Mouse (Mus musculus) hindbrain, embryonic 10.5 days (tissue): ENCODE data around the gene Cbx1. TPM values are rescaled to one million over a fixed set of nuclear protein-coding genes. Genes with fewer than 3 reads are reported as not detected.

Experiments used
- DNase-seq: peaks from one replicate; pipeline ENCODE4 v3.0.0-alpha.2; 2017; ENCODE audit warnings: low spot score
- H3K27ac ChIP-seq: fragments of 300-500 bp; sonication (generic); 2 replicates; pipeline ENCODE4 v1.5.1; 2016; ENCODE audit warnings: mild to moderate bottlenecking, moderate library complexity
- H3K27me3 ChIP-seq: fragments of 300-500 bp; sonication (generic); 2 replicates; pipeline ENCODE4 v1.6.1; 2016; ENCODE audit warnings: mild to moderate bottlenecking; ENCODE audit not compliant: poor library complexity, insufficient read depth, severe bottlenecking
- H3K36me3 ChIP-seq: fragments of 300-500 bp; sonication (generic); 2 replicates; pipeline ENCODE4 v1.6.1; 2016; ENCODE audit warnings: mild to moderate bottlenecking, moderate library complexity
- H3K4me1 ChIP-seq: fragments of 300-500 bp; sonication (generic); replicated peaks from 2 replicates; pipeline ENCODE4 v1.6.1; 2016; ENCODE audit warnings: mild to moderate bottlenecking
- H3K4me3 ChIP-seq: fragments of 300-500 bp; sonication (generic); 2 replicates; pipeline ENCODE4 v1.5.1; 2016; ENCODE audit warnings: mild to moderate bottlenecking, moderate library complexity
- H3K9me3 ChIP-seq: fragments of 300-500 bp; sonication (generic); 2 replicates; pipeline ENCODE4 v1.6.1; 2016; ENCODE audit warnings: mild to moderate bottlenecking, moderate library complexity
- WGBS: fragments of 180-500 bp; shearing (Covaris S2); methylation state at CpG from one replicate; pipeline ENCODE4 v1.1.7; 2016; 5-methylcytosine and 5-hydroxymethylcytosine counted together
- polyA plus RNA-seq: library from polyadenylated mRNA; unstranded; fragments of >200 nt; fragmentation: Nextera tagmentation; extraction: Ambion mirVana; gene quantifications from 2 replicates; pipeline ENCODE4 v1.2.1, GENCODE M21; 2016

Gene Cbx1
- polyA plus RNA-seq, 1 experiment from 2014 or later, result 158 TPM

DNA sequence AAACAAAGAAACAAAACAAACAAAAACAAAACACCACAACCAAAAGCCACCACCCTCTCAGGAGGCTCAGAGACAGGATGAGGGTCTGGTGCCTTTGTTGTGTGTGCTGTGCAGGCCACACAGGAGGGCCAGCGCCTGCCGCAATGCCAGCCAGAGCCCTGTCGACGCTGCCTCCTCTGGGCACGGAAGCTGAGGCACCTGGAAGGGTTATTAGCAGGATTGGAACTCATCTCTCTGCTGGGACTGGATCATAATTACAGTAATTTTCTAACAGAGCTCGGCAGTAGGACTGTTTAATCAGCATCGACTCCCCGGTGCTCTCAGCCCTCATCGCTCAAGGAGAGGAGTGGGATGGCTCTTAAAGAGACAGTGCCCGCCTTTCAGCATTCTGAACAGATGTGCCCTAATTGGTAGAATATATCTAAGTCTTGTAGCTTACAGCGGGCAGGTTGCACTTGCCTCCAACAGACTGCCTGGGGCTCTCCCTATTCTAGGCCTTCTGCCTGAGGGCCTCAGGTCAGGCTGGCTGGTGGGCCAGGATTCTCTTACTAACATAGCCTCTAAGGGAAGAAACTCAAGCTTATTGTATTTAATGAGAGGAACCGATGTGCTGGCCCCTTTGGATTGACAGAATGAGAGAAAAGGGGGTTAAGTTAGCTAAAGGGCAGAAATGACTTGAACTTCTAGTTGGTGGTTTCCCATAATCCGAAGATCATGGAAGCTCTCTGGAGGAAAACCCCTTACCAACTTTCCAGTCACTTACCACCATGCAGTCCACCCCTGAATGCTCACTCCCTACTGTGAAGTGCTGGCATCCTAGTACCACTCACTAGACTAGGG, 24.2 kb upstream of the Cbx1 start:
- peaks cover 48% of the 10 kb centered on the region for H3K4me1 ChIP-seq
- DNase-seq, result no peak
- 30% methylated on average over 13 of the region's 13 CpGs for WGBS
- no peaks in the 10 kb centered on the region for H3K27me3 ChIP-seq
- H3K4me3 ChIP-seq, result peak overlapping the region; percentile 26
- H3K36me3 ChIP-seq, result peaks cover 24% of the 10 kb centered on the region
- H3K9me3 ChIP-seq, result no peaks in the 10 kb centered on the region
- peak overlapping the region; percentile 37 for H3K27ac ChIP-seq

GRCm38 (mm10) chr11:96765645-96766044, 23.3 kb upstream of the Cbx1 start:
- Histone ChIP-seq H3K9me3 (no peaks in the 10 kb centered on the region), H3K4me1 (peaks cover 48% of the 10 kb centered on the region), H3K27me3 (no peaks in the 10 kb centered on the region), H3K4me3 (no peak overlapping the region), H3K36me3 (peaks cover 33% of the 10 kb centered on the region), H3K27ac (peak overlapping the region; percentile 16; the same call in 1 of the 2 replicates)
- DNase-seq, result no peak
- WGBS, result 83% methylated on average over 7 of the region's 7 CpGs

DNA sequence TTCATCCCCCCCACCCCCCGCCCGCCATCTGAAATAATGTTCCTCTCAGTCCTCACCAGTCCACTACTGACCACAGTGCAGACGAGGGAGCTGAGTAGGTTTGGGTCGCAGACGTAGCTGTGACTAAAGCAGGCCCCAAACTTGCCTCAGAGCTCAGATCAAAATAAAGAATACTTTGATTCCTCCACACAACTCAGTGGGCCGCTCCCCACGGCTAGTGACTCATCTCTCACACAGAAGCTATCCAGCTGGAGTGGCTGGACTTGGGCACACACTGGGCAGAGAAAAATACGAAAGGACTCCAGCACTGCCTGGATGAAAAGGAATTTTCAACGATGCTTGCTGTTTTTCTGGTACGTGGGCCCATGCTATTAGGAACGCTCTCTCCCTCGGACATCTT, 22.4 kb upstream of the Cbx1 start:
- Histone ChIP-seq H3K9me3 (no peaks in the 10 kb centered on the region), H3K36me3 (peaks cover 42% of the 10 kb centered on the region), H3K27me3 (no peaks in the 10 kb centered on the region), H3K4me1 (peaks cover 48% of the 10 kb centered on the region), H3K27ac (peak overlapping the region; percentile 81), H3K4me3 (no peak overlapping the region)
- DNase-seq, result no peak
- 78% methylated on average over 12 of the region's 12 CpGs for WGBS

DNA sequence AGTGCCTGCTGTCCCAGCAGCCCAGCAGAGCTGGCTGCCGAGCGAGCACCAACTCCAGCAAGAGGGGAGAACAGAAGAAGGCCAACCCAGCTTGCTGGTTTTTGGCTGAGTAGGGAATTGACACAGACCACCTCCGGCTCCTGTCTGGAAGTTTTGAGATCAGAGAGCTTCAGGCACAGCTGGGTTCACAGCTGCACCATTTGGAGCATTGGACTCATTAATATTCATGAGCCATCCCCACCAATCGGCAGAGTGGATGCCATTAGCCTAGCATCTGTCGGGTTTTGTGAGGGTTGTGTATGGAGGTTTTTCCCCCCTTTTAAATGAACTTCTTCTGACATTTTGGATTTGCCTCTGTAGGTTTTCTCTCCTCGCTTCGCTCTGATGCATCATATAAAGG, 21.8 kb upstream of the Cbx1 start:
- peak; percentile 51 for DNase-seq
- Histone ChIP-seq H3K36me3 (peaks cover 47% of the 10 kb centered on the region), H3K27me3 (no peaks in the 10 kb centered on the region), H3K4me3 (no peak overlapping the region), H3K27ac (peak overlapping the region; percentile 81), H3K9me3 (no peaks in the 10 kb centered on the region), H3K4me1 (peaks cover 48% of the 10 kb centered on the region)
- WGBS, result 31% methylated on average over 7 of the region's 7 CpGs

DNA sequence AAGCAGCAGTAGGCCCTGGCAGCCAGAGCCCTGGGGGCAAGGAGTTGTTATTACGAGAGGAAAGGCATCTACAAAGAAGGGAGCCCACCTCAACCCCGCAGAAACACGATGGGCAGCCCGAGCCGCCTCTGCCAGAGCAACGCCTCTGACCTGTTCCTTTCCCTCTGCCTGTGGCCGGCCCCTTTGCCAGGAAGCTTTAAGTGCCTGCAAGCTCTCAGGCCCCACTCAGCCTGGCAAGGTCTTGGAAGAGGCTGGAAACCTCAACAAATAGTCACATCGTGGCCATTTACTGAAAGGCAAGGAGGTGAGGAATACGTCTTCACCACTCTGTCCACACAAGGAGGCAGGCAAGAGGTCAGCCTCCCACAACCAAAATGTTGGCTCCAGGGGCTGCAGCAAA, 20.7 kb upstream of the Cbx1 start:
- H3K27ac ChIP-seq, result peak overlapping the region; percentile 81
- H3K4me1 ChIP-seq, result peaks cover 42% of the 10 kb centered on the region
- no peaks in the 10 kb centered on the region for H3K9me3 ChIP-seq
- DNase-seq, result no peak
- peaks cover 59% of the 10 kb centered on the region for H3K36me3 ChIP-seq
- peak overlapping the region; percentile 7; the same call in 1 of the 2 replicates for H3K4me3 ChIP-seq
- H3K27me3 ChIP-seq, result no peaks in the 10 kb centered on the region
- WGBS, result 60% methylated on average over 9 of the region's 9 CpGs

DNA sequence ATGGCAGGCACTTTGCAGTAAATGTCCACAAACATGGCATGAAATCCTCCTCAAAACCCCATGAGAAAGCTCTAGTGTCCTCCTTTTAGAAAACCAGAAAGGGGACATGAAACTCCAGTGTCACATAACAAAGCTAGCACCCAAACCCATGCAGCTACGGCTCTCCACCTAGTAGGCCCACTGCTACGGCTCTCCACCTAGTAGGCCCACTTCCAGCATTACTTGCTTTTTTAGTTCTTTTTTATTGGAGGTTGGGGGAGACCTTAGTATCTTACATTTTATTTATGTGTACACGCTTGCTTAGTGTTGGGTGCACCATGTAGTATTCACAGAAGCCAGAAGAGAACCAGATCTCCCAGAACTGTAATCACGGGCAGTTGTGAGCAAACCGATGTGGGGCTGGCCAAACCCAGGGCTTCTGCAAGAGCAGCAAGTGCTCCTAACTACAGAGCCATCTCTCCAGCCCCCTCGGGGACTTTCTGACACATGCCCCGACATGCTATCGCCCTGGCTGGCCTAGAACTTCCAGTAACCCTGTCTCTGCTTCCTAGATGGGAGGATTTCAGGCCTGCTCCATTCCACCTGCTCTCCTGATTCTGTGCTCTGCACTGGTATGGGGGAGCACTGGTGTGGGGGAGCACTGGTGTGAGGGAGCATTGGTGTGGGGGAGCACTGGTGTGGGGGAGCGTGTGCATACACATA, 17.5 kb upstream of the Cbx1 start:
- Histone ChIP-seq H3K9me3 (no peaks in the 10 kb centered on the region), H3K27me3 (no peaks in the 10 kb centered on the region), H3K27ac (no peak overlapping the region), H3K36me3 (peaks cover 72% of the 10 kb centered on the region), H3K4me1 (peaks cover 27% of the 10 kb centered on the region), H3K4me3 (no peak overlapping the region)
- 96% methylated on average over 9 of the region's 9 CpGs for WGBS
- no peak for DNase-seq

DNA sequence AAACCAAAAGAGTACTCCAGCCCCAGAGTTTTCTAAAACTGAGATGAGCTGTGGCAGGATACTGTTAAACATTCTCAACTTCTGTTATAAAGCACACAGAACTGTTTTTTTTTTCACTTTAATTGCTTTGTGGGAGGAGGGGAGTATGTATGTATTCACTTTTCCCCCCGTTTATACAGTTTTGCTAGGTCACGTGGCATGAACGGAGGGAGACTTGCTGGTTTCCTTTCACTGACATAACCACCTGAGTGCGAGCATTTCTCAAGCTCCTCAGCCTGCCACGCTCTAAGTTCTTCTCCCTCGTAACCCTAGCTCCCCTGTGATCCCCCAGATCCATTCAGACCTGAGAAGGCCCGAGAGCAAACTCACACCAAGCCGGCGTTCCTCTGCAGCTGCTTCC, 16.5 kb upstream of the Cbx1 start:
- Histone ChIP-seq H3K36me3 (peaks cover 71% of the 10 kb centered on the region), H3K9me3 (no peaks in the 10 kb centered on the region), H3K4me3 (no peak overlapping the region), H3K27me3 (no peaks in the 10 kb centered on the region), H3K4me1 (peaks cover 24% of the 10 kb centered on the region), H3K27ac (no peak overlapping the region)
- 91% methylated on average over 9 of the region's 9 CpGs for WGBS
- no peak for DNase-seq

- Histone ChIP-seq H3K4me1 (peaks cover 12% of the 10 kb centered on the region), H3K27me3 (no peaks in the 10 kb centered on the region), H3K4me3 (no peak overlapping the region), H3K36me3 (peaks cover 50% of the 10 kb centered on the region), H3K9me3 (no peaks in the 10 kb centered on the region), H3K27ac (no peak overlapping the region)
- DNase-seq, result no peak
- 86% methylated on average over 3 of the region's 3 CpGs for WGBS
Measured at GRCm38 (mm10) chr11:96774536-96774935, 14.4 kb upstream of the Cbx1 start.

DNA sequence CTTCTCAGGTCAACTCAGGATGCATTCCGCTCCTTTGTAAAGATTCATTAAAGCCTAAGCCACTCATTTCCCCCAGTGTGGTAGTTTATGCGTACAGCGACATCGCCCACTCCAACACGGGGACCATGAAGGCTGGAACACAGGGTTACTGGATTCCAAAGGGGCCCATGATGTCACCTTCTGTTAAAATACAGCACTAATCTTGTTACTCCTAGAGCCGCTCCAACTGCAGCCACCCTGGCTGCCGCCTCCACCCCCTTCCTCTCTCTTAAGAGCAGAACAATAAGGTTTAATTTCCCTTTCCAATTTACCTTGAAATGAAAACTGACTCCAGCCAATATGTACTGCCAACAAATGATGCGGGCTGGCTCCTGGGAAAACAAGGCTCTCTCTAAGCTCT, 13.9 kb upstream of the Cbx1 start:
- H3K9me3 ChIP-seq, result no peaks in the 10 kb centered on the region
- no peak for DNase-seq
- no peak overlapping the region for H3K4me3 ChIP-seq
- no peak overlapping the region for H3K27ac ChIP-seq
- 89% methylated on average over 8 of the region's 8 CpGs for WGBS
- no peaks in the 10 kb centered on the region for H3K27me3 ChIP-seq
- H3K4me1 ChIP-seq, result peaks cover 12% of the 10 kb centered on the region
- peaks cover 45% of the 10 kb centered on the region for H3K36me3 ChIP-seq

- Histone ChIP-seq H3K36me3 (peaks cover 39% of the 10 kb centered on the region), H3K27ac (no peak overlapping the region), H3K4me1 (peaks cover 12% of the 10 kb centered on the region), H3K9me3 (no peaks in the 10 kb centered on the region), H3K27me3 (no peaks in the 10 kb centered on the region), H3K4me3 (no peak overlapping the region)
- DNase-seq, result no peak
- WGBS, result 85% methylated on average over 7 of the region's 7 CpGs
Measured at GRCm38 (mm10) chr11:96775665-96776064, 13.3 kb upstream of the Cbx1 start.

- peaks cover 35% of the 10 kb centered on the region for H3K36me3 ChIP-seq
- H3K27me3 ChIP-seq, result no peaks in the 10 kb centered on the region
- peak overlapping the region; percentile 70 for H3K4me3 ChIP-seq
- no peaks in the 10 kb centered on the region for H3K9me3 ChIP-seq
- DNase-seq, result no peak
- peaks cover 12% of the 10 kb centered on the region for H3K4me1 ChIP-seq
- 61% methylated on average over 3 of the region's 3 CpGs for WGBS
- no peak overlapping the region for H3K27ac ChIP-seq
Measured at GRCm38 (mm10) chr11:96776068-96776467, 12.9 kb upstream of the Cbx1 start.

DNA sequence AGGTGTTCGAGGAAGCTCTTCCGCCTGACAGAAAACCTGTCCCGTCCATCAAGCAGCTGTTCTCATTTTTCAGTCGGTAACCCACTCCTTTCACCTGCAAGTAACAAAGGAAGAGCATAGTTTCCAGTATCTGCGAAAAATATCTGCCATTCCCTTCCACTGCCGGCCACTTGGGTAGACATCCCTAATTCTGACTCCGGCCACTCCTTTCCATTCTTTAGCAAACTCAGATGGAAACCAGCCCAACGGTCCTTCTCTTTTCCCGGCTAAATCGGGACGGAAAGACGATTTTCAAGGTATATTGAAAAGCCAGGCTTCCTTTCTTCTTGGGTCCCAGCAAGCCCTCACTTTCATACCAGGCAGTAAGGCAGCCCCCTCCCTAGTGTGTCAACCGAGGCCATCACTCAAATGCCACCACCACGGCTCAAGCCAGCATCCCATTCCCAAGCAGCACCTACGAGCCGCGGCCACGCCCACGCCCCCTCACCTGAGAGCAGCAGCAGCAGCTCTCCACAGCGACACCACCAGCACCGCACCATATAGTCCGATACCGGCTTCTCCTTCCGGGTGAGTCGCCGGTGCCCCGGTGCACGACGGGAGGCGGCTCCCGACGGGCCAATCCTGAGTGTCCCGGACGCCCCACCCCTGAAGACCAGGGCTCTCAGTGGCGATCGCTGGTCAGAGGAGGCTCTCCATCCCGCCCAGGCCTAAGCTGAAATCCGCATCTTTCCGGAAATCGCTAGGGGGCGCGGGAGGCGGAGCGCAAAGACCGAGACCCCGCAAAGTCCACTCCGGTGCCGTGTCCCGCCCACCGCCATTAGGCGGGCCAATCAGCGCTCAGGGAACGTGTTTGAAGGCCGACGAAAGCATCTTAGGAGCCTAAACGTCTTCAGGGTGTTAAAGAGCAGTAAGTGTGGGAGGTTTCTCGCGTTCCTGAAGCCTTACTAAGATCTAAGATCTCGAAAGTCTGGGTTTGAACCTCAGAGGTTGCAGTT, 11.7 kb upstream of the Cbx1 start, which contains the start of gene Snx11:
Snx11 (minus strand) TSS at position 592 of the 995 bp plus-strand sequence.
- WGBS, result 2% methylated on average over 59 of the region's 59 CpGs
- Histone ChIP-seq H3K36me3 (peaks cover 23% of the 10 kb centered on the region), H3K9me3 (no peaks in the 10 kb centered on the region), H3K4me3 (peak within 1 kb of the TSS; percentile 70), H3K27me3 (no peaks in the 10 kb centered on the region), H3K4me1 (peaks cover 12% of the 10 kb centered on the region), H3K27ac (peak within 1 kb of the TSS; percentile 82)
- peak; percentile 100 for DNase-seq
